Mouse (Mus musculus): ENCODE measurements at regions not wholly inside any gene's neighbourhood (a gene's known extent, or its start where the extent isn't known, plus 50 kb on each side); places are given as distances from the start of the nearest gene placed in this dataset.
A peak's percentile ranks its signal among the peaks of the same experiment; 100 is the strongest.

GRCm38 (mm10) chr19:21183028-21183427 is 89.0 kb upstream of the Zfand5 start:
- Histone ChIP-seq H3K27ac (no peak overlapping the region), H3K27me3 (ENCODE audit: control insufficient read depth, insufficient read depth, low read length) (no peaks in the 10 kb centered on the region), H3K36me3 (ENCODE audit: control insufficient read depth, insufficient read depth, low read length) (no peaks in the 10 kb centered on the region), H3K4me1 (ENCODE audit: control insufficient read depth, insufficient read depth, low read length) (no peaks in the 10 kb centered on the region), H3K79me2 (replicated peaks; ENCODE audit: control insufficient read depth, insufficient read depth, low read length) (no peaks in the 10 kb centered on the region), H3K9ac (ENCODE audit: low read depth, low read length) (no peak overlapping the region), H3K4me3 (no peak overlapping the region)
- intact Hi-C loops (cut with DNase I): no loop called here
- TF ChIP-seq POLR2A (IDR thresholded peaks at IDR 0.05; ENCODE audit: insufficient read depth, low read depth, low read length): no peak
- no peak for TF ChIP-seq CTCF (IDR thresholded peaks at IDR 0.05)
- no peak for TF ChIP-seq EP300 (IDR thresholded peaks at IDR 0.05; ENCODE audit: insufficient read depth, low read depth, low read length)
- no peak for DNase-seq
- WGBS: 76% methylated on average over 4 of the region's 4 CpGs

DNA sequence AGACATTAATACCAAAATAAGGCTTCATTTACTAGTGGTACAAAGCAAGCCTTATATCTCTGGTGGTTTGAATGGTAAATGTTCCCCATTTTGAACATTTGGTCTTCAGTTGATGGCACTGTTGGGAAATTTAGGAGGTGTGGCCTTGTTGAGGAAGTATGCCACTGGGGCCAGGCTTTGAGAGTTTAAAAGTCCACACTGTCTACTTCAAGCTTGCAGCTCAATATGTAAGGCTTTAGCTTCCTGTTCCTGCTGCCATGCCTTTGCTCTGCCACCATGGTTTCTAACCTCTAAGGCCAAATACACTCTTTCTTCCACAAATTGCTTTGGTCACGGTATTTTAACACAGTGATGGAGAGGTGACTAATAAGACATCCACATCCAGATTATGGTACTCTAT is 92.2 kb upstream of the Zfand5 start:
- H3K27ac ChIP-seq: no peak overlapping the region
- H3K9ac ChIP-seq (ENCODE audit: low read depth, low read length): no peak overlapping the region
- H3K4me3 ChIP-seq: no peak overlapping the region
- no peak for DNase-seq
- H3K36me3 ChIP-seq (ENCODE audit: control insufficient read depth, insufficient read depth, low read length): no peaks in the 10 kb centered on the region
- peaks cover 1% of the 10 kb centered on the region for H3K4me1 ChIP-seq (ENCODE audit: control insufficient read depth, insufficient read depth, low read length)
- intact Hi-C loops (cut with DNase I): no loop called here
- no peaks in the 10 kb centered on the region for H3K79me2 ChIP-seq (replicated peaks; ENCODE audit: control insufficient read depth, insufficient read depth, low read length)
- H3K27me3 ChIP-seq (ENCODE audit: control insufficient read depth, insufficient read depth, low read length): no peaks in the 10 kb centered on the region
- WGBS: 88% methylated on average over 1 of the region's 1 CpGs
- TF ChIP-seq EP300 (IDR thresholded peaks at IDR 0.05; ENCODE audit: insufficient read depth, low read depth, low read length) (no peak), POLR2A (IDR thresholded peaks at IDR 0.05; ENCODE audit: insufficient read depth, low read depth, low read length) (no peak), CTCF (IDR thresholded peaks at IDR 0.05) (no peak)

DNA sequence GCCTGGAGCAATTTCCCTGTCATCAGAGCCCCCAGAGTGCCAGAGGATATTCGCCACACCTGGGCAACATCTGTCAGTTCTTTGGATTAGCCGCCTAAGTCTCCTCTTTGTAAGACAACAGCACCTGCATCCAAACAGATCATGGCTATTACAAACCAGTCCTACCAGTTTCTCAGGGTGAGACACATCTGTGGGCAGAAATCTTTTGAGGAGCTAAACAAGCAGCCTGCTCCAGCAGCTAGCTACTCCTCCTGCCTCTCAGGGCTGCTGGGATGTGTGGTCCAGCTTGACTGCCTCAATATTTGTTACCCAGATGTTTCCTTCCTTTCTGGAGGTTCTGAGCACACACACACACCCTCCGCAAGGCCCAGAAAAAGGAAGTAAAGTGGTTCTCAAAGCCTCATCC is 96.6 kb upstream of the Zfand5 start:
- Histone ChIP-seq H3K27ac (peak overlapping the region; percentile 31; the same call in 1 of the 2 replicates), H3K4me1 (ENCODE audit: control insufficient read depth, insufficient read depth, low read length) (peaks cover 8% of the 10 kb centered on the region), H3K4me3 (no peak overlapping the region), H3K36me3 (ENCODE audit: control insufficient read depth, insufficient read depth, low read length) (no peaks in the 10 kb centered on the region), H3K27me3 (ENCODE audit: control insufficient read depth, insufficient read depth, low read length) (no peaks in the 10 kb centered on the region), H3K9ac (ENCODE audit: low read depth, low read length) (no peak overlapping the region), H3K79me2 (replicated peaks; ENCODE audit: control insufficient read depth, insufficient read depth, low read length) (no peaks in the 10 kb centered on the region)
- WGBS: 59% methylated on average over 3 of the region's 3 CpGs
- intact Hi-C loops (cut with DNase I): loop anchor here (2.0 kb wide), 2 partner anchors 95 to 139 kb away; no protein-coding TSS in a partner anchor
- peak; percentile 21 to 44 for DNase-seq
- no peak for TF ChIP-seq POLR2A (IDR thresholded peaks at IDR 0.05; ENCODE audit: insufficient read depth, low read depth, low read length)
- TF ChIP-seq CTCF (IDR thresholded peaks at IDR 0.05): no peak
- TF ChIP-seq EP300 (IDR thresholded peaks at IDR 0.05; ENCODE audit: insufficient read depth, low read depth, low read length): peak; percentile 51; the same call in 1 of the 2 replicates

DNA sequence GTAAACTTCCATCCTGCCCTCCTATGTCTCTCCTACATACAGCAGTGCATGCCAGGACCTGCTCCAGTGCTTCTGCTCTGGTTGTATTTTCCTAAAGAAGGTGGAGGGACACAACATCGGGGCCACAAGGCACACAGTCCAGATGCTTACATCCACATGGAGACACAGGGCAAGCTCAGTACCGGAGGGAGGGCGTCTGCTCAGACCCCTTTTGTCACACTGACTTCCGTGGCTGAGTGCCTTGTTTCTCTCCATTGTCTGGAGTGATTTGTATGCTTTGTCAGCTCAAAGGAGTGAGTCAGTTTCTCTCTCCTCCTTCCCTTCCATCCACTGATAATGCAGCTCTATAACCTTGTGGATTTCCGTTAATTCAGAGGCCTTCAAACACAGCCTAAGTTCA is 97.4 kb upstream of the Zfand5 start:
- no peak for TF ChIP-seq POLR2A (IDR thresholded peaks at IDR 0.05; ENCODE audit: insufficient read depth, low read depth, low read length)
- TF ChIP-seq CTCF (IDR thresholded peaks at IDR 0.05): no peak
- no peak for TF ChIP-seq EP300 (IDR thresholded peaks at IDR 0.05; ENCODE audit: insufficient read depth, low read depth, low read length)
- H3K9ac ChIP-seq (ENCODE audit: low read depth, low read length): no peak overlapping the region
- peaks cover 8% of the 10 kb centered on the region for H3K4me1 ChIP-seq (ENCODE audit: control insufficient read depth, insufficient read depth, low read length)
- no peaks in the 10 kb centered on the region for H3K36me3 ChIP-seq (ENCODE audit: control insufficient read depth, insufficient read depth, low read length)
- H3K27ac ChIP-seq: no peak overlapping the region
- intact Hi-C loops (cut with DNase I): loop anchor here (2.0 to 5.0 kb wide), 3 partner anchors 47 to 138 kb away; no protein-coding TSS in a partner anchor
- no peak for DNase-seq
- no peaks in the 10 kb centered on the region for H3K27me3 ChIP-seq (ENCODE audit: control insufficient read depth, insufficient read depth, low read length)
- no peaks in the 10 kb centered on the region for H3K79me2 ChIP-seq (replicated peaks; ENCODE audit: control insufficient read depth, insufficient read depth, low read length)
- no peak overlapping the region for H3K4me3 ChIP-seq
- WGBS: 42% methylated on average over 5 of the region's 5 CpGs

GRCm38 (mm10) chr19:21173896-21174483 is 98.1 kb upstream of the Zfand5 start:
- WGBS: 27% methylated on average over 5 of the region's 5 CpGs
- Histone ChIP-seq H3K4me1 (ENCODE audit: control insufficient read depth, insufficient read depth, low read length) (peaks cover 8% of the 10 kb centered on the region), H3K79me2 (replicated peaks; ENCODE audit: control insufficient read depth, insufficient read depth, low read length) (no peaks in the 10 kb centered on the region), H3K9ac (ENCODE audit: low read depth, low read length) (no peak overlapping the region), H3K27ac (no peak overlapping the region), H3K36me3 (ENCODE audit: control insufficient read depth, insufficient read depth, low read length) (no peaks in the 10 kb centered on the region), H3K4me3 (no peak overlapping the region), H3K27me3 (ENCODE audit: control insufficient read depth, insufficient read depth, low read length) (no peaks in the 10 kb centered on the region)
- intact Hi-C loops (cut with DNase I): loop anchor here (2.0 to 5.0 kb wide), 3 partner anchors 47 to 137 kb away; no protein-coding TSS in a partner anchor
- TF ChIP-seq EP300 (IDR thresholded peaks at IDR 0.05; ENCODE audit: insufficient read depth, low read depth, low read length): no peak
- no peak for TF ChIP-seq POLR2A (IDR thresholded peaks at IDR 0.05; ENCODE audit: insufficient read depth, low read depth, low read length)
- no peak for TF ChIP-seq CTCF (IDR thresholded peaks at IDR 0.05)
- peak in 1 of 2 experiments; percentile 12 for DNase-seq

GRCm38 (mm10) chr19:21171191-21171590 is 100.9 kb upstream of the Zfand5 start:
- Histone ChIP-seq H3K36me3 (ENCODE audit: control insufficient read depth, insufficient read depth, low read length) (no peaks in the 10 kb centered on the region), H3K79me2 (replicated peaks; ENCODE audit: control insufficient read depth, insufficient read depth, low read length) (no peaks in the 10 kb centered on the region), H3K4me1 (ENCODE audit: control insufficient read depth, insufficient read depth, low read length) (peaks cover 8% of the 10 kb centered on the region), H3K9ac (ENCODE audit: low read depth, low read length) (no peak overlapping the region), H3K27me3 (ENCODE audit: control insufficient read depth, insufficient read depth, low read length) (no peaks in the 10 kb centered on the region), H3K4me3 (no peak overlapping the region), H3K27ac (no peak overlapping the region)
- no peak for DNase-seq
- 45% methylated on average over 2 of the region's 2 CpGs for WGBS
- TF ChIP-seq EP300 (IDR thresholded peaks at IDR 0.05; ENCODE audit: insufficient read depth, low read depth, low read length): no peak
- intact Hi-C loops (cut with DNase I): loop anchor here (5.0 kb wide), 1 partner anchor 44 kb away; no protein-coding TSS in a partner anchor

Data from heart, adult 2 months (tissue).